Mouse (Mus musculus): ENCODE data around the gene Gm17949. TPM values are rescaled to one million over a fixed set of nuclear protein-coding genes. Genes with fewer than 3 reads are reported as not detected.

Gene Gm17949
- not detected for total RNA-seq (2023)

DNA sequence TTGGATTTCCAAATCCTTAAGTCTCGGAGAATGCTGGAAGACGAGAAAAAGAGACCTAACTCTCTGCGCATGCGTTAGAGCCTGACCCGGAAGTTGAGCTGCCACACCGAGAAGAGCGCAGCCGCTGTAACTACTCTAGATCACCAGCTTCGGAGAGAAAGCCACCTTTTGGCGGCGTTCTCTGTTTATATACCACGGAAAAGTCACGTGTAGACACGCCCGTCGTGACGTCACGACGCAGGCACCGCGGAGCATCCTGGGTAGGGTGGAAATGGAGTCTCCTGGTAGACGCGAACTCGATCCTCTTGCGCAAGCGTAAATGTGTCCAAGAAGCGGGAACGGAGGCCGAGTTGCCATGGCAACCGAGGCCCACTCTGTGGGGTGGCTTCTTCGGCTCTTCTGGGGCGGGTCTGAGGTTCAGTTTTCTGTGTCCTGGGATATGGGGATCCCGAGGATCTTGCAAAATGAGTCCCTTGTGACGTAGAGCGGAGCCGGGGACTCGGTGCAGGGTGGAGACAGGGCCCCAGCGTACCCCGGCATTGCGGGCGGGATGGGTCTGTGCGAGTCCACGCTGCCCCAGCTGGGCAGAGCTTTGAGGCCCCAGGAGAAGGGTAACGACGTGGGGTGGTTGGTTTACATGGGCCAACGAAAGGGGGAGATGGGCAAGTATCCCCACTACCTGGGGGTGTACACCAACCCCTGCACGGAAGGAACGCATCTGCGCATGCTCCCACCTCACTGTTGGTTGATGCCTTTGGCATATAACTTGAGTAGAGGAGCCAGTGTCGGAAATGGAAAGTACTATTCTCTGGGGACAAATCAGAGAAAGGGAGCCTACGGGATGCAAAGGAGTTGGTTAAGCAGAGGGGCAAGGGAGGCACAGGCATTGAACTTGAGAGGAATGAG, at the start of gene Gm17949, which contains the start of gene Gtf2f1:
TSS of gene Gm17949 (plus strand) at position 234 of the 906 bp plus-strand sequence.
TSS of gene Gtf2f1 (minus strand) at position 53 of the 906 bp plus-strand sequence.

DNA sequence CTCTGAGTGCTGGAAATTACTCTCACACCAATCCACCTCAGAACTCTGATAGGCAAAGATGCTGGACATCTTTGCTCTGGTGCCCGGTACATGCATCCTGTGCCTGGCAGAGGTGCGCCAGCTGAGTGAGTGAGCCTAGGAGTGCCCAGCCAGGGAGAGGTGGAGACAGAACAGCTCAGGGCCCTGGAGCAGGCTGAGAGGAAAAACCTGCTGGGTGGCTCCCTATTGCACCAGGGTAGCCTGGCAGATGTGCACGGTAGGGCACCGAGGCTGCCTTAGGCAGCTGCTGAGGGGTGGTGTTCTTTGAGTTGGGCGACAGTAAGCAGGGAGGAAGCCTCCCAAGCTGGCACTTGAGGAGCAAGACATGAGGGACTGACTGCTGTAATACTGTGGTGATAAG, 29.3 kb upstream of the Gm17949 start, which contains the start of gene Acer1:
TSS of gene Acer1 (minus strand) at position 114 of the 400 bp plus-strand sequence.

DNA sequence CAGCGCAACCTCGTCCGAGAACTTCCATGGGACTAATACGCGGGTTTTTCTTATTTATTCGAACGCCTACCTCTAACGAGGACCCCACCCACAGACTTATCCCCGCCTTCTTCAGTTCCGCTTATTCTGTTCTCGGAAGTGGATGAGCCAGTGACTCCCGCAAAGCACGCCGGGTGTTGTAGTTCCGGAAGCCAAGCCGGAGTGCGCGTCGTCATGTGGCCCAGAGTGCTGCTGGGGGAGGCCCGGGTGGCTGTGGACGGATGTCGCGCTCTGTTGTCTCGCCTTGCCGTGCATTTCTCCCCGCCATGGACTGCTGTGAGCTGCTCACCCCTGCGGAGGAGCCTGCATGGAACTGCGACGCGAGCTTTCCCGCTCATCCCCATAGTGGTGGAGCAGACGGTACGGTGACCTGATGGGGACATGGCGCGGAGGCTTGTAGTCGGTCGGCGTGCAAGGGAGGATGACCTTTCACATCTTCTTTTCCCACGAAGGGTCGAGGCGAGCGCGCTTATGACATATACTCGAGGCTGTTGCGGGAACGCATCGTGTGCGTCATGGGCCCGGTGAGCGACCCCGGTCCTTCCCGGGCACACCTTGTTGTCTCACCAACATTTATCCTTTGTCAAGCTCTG, 21.0 kb upstream of the Gm17949 start, which contains the start of gene Clpp:
TSS of gene Clpp (plus strand) at position 191 of the 632 bp plus-strand sequence.

DNA sequence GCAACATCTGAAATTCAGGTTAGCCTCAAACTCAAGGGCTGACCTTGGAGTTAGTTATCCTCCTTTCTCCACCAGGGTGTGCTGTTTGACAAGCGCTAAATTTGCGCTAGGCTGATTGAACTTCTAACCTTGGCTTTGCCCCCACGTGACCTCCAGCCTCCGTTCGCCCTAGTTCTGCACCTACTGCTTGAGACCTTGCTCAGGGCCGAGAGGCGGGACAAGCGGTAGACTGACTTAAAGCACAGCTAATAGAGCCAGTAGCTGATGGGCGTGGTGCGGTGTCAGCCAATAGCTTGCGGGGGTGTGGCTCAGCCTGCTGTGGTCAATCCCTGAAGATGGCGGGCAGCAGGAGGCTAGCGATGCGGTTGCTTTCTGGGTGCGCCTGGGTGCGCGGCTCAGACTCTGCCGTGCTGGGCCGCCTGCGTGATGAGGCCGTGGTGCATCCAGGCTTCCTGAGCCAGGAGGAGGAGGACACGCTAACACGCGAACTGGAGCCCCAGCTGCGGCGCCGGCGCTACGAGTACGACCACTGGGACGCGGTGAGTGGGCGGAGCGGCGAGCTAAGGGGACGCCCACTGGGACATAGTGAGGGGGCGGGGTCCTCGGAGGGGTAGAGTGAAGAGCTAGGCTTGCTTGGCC, 14.1 kb upstream of the Gm17949 start, which contains the start of gene Alkbh7:
TSS of gene Alkbh7 (plus strand) at position 311 of the 639 bp plus-strand sequence.

DNA sequence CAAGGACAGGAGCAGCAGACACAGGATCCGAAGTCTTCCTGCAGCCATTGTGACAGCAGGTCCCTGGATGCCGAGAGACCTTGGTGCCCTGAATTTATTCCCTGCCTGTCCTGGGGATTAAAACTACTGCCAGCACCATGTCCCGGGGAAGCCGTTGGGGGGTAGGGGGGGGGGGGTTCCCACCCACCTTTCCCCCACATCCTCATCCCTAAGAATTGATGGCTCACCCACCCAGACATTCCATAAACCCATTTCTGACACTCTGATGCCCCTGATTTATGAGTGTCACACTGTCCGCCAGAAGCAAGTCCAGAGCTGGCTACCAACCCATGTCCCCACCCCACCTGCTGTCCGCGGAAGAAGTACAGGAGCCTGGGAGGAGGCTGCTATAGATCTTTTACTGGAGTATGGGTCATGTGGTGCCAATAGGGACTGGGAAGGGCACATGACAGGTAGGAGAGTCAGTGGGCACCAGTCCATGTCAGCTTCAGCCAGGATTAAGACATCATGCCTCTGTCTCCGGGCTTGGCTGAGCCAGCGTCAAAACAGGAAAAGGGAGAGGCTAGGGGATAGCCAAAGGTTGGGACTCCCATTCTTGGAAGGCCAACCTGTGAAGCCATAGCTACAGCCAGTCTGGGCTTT, 11.2 kb upstream of the Gm17949 start, which contains the start of gene Pspn:
TSS of gene Pspn (minus strand) at position 51 of the 642 bp plus-strand sequence.

DNA sequence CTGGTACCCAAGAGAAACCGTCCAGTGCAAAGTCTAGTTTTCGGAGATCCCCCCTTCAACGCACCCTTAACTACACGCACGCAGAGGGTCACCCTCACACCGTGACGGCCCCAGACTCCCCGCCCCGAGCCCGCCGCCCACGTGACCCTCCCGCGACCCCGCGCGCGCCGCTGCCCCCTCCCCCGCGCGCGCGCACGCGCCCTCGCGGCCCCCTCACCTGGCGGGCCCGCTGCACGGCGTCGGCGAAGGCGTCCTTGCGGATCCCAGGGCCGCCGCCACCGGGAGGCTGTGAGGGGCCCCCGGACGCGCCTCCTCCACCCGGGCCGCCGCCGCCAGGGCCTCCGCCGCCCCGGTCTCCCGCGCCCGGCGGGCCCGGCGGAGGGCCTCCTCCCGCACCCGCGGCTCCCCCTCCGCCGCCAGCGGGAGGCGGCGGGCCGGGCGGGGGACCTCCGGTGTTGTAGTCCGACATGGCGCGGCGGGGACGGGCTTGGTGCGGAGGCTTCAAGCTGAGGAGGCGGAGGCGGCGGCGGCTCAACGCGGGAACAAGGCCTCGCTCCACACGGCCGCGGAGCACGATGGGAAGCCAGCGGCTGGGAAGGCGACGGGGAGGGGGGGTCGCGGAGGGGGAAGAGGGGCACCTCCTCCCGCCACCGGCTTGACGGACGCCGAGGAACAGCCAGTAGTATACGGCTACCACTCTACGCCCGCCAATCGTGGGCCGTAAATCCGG, 19.8 kb downstream of the Gm17949 start, which contains the start of gene Khsrp:
TSS of gene Khsrp (minus strand) at position 592 of the 730 bp plus-strand sequence.

DNA sequence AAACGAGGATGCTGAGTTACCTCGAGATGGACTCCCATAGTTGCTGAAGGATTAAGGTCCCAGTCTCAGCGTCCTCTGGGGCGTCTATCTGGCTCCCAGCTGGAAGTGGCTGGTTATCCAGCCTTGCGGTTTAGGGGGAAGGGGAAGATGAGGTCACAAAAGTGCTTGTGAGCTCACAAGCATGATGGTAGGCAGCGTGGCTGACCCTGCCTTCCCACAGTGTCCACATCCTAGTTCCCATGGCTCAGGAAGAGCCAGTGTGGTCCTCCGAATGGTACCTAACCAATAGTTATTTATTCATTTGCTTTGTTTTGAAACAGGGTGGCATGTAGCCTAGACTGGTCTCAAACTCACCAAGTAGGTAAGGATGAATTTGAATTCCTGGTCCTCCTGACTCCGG, 30.3 kb downstream of the Gm17949 start, which contains the start of gene Slc25a41:
TSS of gene Slc25a41 (minus strand) at position 101 of the 400 bp plus-strand sequence.

DNA sequence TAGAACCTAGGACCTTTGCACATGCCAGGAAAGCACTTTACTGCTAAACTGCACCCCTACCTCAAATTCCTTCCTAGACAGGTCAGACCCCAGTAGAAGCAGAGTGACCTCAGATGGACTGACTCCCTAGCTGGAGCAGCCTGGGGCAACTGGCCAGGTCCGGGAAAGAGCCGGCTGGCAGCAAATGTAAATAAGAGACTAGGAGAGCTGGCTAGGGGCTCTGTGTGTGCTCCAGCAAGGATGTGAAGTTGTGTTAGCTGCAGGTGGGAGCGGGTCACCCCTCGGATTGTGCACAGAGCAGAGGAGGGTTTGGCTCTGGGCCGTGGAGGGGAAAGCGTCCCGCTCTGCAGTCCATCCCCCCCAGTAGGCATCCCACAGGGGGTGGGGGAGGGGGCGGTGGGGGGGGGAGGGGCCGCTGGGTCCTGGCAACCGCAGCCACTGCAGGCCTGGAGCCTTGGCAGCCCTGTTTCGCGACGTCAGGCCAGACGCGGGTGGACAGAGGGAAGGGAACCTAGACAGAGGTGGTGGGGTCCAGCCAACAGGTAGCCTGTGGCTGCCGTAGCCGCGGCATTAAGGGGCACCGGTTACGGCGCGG, 47.7 kb downstream of the Gm17949 start, which contains the start of gene Crb3:
TSS of gene Crb3 (plus strand) at position 215 of the 595 bp plus-strand sequence.

DNA sequence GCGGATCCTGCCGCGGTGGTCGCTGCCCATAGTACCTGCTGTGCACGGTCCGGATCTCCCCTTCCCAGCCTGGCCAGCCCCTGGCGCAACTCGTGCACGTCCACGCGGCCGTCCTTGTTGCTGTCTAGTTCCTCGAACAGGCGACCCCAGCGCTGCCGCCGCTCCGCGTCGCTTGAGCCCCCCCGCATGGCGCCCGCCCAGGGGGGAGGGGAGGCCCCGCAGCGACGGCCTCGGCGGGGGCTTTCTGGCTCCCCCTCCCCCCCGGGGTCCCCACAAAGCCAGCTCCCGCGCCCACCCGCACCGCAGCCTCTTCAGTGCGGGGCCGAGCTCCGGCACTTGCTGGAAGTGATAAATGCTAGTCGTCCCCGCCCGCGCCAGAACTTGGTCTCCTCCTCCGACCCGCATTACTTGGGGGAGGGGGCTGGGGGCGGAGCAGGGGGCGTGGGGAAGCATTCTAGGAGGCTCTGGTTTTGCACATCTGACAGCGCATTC, 48.3 kb downstream of the Gm17949 start, which contains the start of gene Slc25a23:
TSS of gene Slc25a23 (minus strand) at position 378 of the 492 bp plus-strand sequence.

Other genes starting within 250 kb of the Gm17949 start
- 60.2 TPM for gene Dus3l, start 246.7 kb upstream of the Gm17949 start, total RNA-seq (2023)
- 1.5 TPM for gene Prr22, start 241.2 kb upstream of the Gm17949 start, total RNA-seq (2023)
- gene Rfx2, start 180.5 kb upstream of the Gm17949 start, total RNA-seq (2023): 17.7 TPM
- gene Acsbg2, start 137.0 kb upstream of the Gm17949 start, total RNA-seq (2023): not detected
- 0.65 TPM for gene 1700061G19Rik, start 136.0 kb upstream of the Gm17949 start, total RNA-seq (2023)
- 37.9 TPM for gene Mllt1, start 76.1 kb upstream of the Gm17949 start, total RNA-seq (2023)
- gene Acer1, start 29.3 kb upstream of the Gm17949 start, total RNA-seq (2023): not detected
- 28.6 TPM for gene Clpp, start 21.2 kb upstream of the Gm17949 start, total RNA-seq (2023)
- gene Alkbh7, start 14.1 kb upstream of the Gm17949 start, total RNA-seq (2023): 12.4 TPM
- gene Pspn, start 11.5 kb upstream of the Gm17949 start, total RNA-seq (2023): not detected
- gene Gtf2f1, start 181 bp upstream of the Gm17949 start, total RNA-seq (2023): 57.0 TPM
- gene Khsrp, start 20.1 kb downstream of the Gm17949 start, total RNA-seq (2023): 127 TPM
- gene Slc25a41, start 30.2 kb downstream of the Gm17949 start, total RNA-seq (2023): not detected
- gene Crb3, start 47.6 kb downstream of the Gm17949 start, total RNA-seq (2023): 1.9 TPM
- 36.3 TPM for gene Slc25a23, start 48.4 kb downstream of the Gm17949 start, total RNA-seq (2023)
- 170 TPM for gene Dennd1c, start 67.0 kb downstream of the Gm17949 start, total RNA-seq (2023)
- 2.1 TPM for gene Tubb4a, start 76.3 kb downstream of the Gm17949 start, total RNA-seq (2023)
- gene Tnfsf9, start 93.9 kb downstream of the Gm17949 start, total RNA-seq (2023): 2.3 TPM
- not detected for gene Cd70, start 138.3 kb downstream of the Gm17949 start, total RNA-seq (2023)
- gene Tnfsf14, start 182.7 kb downstream of the Gm17949 start, total RNA-seq (2023): 1.3 TPM
- 40.1 TPM for gene C3, start 216.7 kb downstream of the Gm17949 start, total RNA-seq (2023)
- gene Gpr108, start 237.0 kb downstream of the Gm17949 start, total RNA-seq (2023): 44.4 TPM
- gene Trip10, start 238.0 kb downstream of the Gm17949 start, total RNA-seq (2023): 4.5 TPM